9 mouse cellular contexts compared by ENCODE assay signal in genomic region chr14:101870171-101870902, GRCm38 (mm10).
DNase-seq lines count a peak whose midpoint lies in the region; ATAC-seq and TF ChIP-seq lines count a peak whose summit lies in the region.
"Had no signal": no experiment of that assay in that cellular context is flagged by ENCODE, and none has a peak within 500 bp of the region (broad histone marks: within the 10 kb centered on the region; RNA-seq: fewer than 3 reads in every experiment).

No protein-coding gene starts in this region.

- H3K27ac ChIP-seq in stomach, postnatal 0 days (replicated peaks): no peak overlapping the region

- H3K4me1 ChIP-seq in stomach, postnatal 0 days (replicated peaks; ENCODE audit: control insufficient read depth, insufficient read depth): no peaks in the 10 kb centered on the region; the same call in none of the 2 replicates

- no peaks in the 10 kb centered on the region for H3K9me3 ChIP-seq in stomach, postnatal 0 days (ENCODE audit: control insufficient read depth, low read length)

- no peak overlapping the region for H3K9ac ChIP-seq in stomach, postnatal 0 days (ENCODE audit: low read length)

- no peak for TF ChIP-seq CTCF in stomach, postnatal 0 days (IDR thresholded peaks at IDR 0.05; ENCODE audit: low read depth)

- H3K27me3 ChIP-seq in stomach, postnatal 0 days (ENCODE audit: control insufficient read depth, insufficient read depth, low read length): no peaks in the 10 kb centered on the region

- H3K4me3 ChIP-seq in stomach, postnatal 0 days (ENCODE audit: low read depth, low read length): no peak overlapping the region

- H3K36me3 ChIP-seq in stomach, postnatal 0 days (ENCODE audit: control insufficient read depth, insufficient read depth, low read length): no peaks in the 10 kb centered on the region

- 43% methylated on average over 9 of the region's 9 CpGs for WGBS in stomach, postnatal 0 days

- peak; percentile 24; the same call in 1 of the 2 replicates for ATAC-seq in stomach, postnatal 0 days (ENCODE audit: low FRiP score, low TSS enrichment)
- ATAC-seq: hindbrain, embryonic 16.5 days had no signal

- H3K4me2 ChIP-seq in stomach, postnatal 0 days (replicated peaks; ENCODE audit: low read depth): no peak overlapping the region

- DNase-seq in cerebellum, postnatal 14 days: peak; percentile 10 to 60
- no peak for DNase-seq in cerebellum, adult 8-10 months
- DNase-seq in testis, postnatal 14 days (ENCODE audit: low spot score): peak; percentile 14
- no peak for DNase-seq in testis, postnatal 10 days (ENCODE audit: low spot score)
- peak; percentile 66 for DNase-seq in layer of hippocampus, adult 9-11 months
- DNase-seq in stomach, postnatal 0 days (ENCODE audit: low spot score): no peak
- no peak for DNase-seq in embryo, embryonic 10 days (ENCODE audit: low spot score)
- DNase-seq in B cell, adult 2 months: no peak

- TF ChIP-seq EP300 in stomach, postnatal 0 days (optimal IDR thresholded peaks at IDR 0.05): no peak

Comparison
In these comparisons a context has a peak if more than half of its experiments do, and no peak if none do; other contexts are left out.
1. DNase-seq: peak in cerebellum, postnatal 14 days (2 of 2), testis, postnatal 14 days (single experiment) and layer of hippocampus, adult 9-11 months (single experiment); none in cerebellum, adult 8-10 months (single experiment), testis, postnatal 10 days (single experiment), stomach, postnatal 0 days (single experiment), embryo, embryonic 10 days (single experiment) and B cell, adult 2 months (0 of 2).